Mouse (Mus musculus): Measurements from ENCODE around the gene Ssu72.
"Not testable (repeated sequence)": the region's sequence is repeated elsewhere in the genome, so short reads cannot be mapped to it uniquely, and the experiment has no call there.

Gene Ssu72

DNA sequence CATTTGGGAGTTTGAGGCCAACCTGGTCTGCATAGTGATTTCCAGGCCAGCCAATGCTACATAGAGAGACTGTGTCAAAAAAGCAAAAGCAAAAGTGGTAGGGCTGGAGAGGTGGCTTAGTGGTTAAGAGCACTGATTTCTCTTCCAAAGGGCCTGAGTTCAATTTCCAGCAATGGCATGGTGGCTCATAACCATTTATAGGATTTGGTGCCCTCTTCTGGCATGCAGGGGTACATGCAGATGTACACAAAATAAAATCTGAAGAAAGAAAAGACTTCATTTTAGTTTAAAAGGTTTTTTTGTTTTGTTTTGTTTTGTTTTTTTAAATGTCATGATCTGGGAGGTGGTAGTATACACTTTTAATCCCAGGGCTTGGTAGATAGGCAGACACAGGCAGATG is 4.2 kb upstream of the Ssu72 start:
- DNase-seq (ENCODE audit: low read depth), result peak; percentile 78

DNA sequence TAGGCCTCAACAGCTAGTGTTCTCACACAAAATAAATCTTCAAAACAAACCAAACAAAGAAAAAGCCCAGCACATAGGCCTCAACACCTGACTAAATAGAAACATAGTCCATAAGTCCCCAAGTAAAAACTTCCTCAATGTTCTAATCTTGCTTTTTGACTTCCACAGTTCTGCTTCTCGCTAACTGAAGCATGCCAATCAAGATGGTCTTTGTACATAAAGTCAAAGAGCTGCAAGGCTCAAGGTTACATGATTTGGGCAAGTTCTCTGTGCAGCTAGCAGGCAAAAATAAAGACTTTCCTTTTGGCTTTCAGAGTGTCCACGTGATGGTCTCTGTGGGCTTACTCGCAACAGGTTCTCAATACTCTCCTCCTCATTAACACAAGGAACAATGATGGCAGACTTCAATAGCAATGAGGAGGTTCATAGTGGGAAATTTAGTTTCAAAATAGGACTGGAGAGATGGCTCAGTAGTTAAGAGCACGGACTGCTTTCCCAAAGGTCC is 1.1 kb upstream of the Ssu72 start:
- DNase-seq (ENCODE audit: low read depth), result no peak

DNA sequence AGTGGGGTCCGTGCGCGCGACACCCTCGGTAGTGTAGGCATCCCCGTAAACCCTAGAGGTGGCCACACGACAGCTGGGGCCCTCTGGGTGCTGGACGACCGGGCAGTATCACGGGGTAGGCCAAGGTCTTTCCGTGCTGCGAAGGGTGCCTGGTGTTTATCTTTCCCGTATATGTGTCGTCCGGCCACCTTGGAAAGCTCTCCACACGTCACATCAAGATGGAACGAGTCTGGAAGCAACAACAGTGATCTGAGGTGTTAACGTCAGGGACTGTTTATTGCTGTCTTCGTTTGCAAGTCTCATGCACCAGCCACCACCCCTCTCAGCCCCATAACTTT is 961 bp downstream of the Ssu72 start:
- DNase-seq (ENCODE audit: low read depth), result peak; percentile 74

DNA sequence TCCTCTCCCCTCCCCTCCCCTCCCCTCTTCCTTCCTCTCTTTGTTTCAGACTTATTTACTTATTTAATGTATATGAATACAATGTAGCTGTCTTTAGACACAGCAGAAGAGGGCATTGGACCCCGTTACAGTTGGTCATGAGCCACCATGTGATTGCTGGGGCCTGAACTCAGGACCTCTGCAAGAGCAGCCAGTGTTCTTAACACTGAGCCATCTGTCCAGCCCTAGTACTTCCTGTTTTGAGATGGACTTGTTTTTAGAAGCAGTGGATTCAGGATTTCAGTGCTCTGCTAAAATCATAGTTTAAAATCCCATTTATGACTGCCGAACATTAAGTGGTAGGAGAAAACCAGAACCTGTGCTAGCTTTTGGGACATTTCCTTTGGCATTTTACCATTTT is 4.0 kb downstream of the Ssu72 start:
- DNase-seq (ENCODE audit: low read depth), result no peak

DNA sequence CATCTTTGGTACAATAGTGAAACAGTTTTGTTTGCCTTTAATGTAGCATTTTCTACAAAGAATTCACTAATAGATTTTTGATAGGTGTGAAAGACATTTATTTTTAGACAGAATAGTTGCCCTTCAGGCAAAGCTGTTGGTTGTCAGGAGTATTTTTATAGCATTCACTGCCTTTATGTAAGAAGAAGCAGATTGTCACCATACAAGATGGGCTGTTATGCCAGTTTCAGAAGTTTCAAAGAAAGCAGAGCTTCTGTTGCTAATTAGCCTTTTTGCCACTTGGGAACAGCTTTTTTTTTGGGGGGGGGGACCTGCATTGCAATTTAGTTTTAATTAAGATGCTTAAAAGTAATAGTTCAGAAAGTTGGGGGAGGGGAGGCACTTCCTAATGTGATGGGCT is 4.4 kb downstream of the Ssu72 start:
- DNase-seq (ENCODE audit: low read depth), result no peak

DNA sequence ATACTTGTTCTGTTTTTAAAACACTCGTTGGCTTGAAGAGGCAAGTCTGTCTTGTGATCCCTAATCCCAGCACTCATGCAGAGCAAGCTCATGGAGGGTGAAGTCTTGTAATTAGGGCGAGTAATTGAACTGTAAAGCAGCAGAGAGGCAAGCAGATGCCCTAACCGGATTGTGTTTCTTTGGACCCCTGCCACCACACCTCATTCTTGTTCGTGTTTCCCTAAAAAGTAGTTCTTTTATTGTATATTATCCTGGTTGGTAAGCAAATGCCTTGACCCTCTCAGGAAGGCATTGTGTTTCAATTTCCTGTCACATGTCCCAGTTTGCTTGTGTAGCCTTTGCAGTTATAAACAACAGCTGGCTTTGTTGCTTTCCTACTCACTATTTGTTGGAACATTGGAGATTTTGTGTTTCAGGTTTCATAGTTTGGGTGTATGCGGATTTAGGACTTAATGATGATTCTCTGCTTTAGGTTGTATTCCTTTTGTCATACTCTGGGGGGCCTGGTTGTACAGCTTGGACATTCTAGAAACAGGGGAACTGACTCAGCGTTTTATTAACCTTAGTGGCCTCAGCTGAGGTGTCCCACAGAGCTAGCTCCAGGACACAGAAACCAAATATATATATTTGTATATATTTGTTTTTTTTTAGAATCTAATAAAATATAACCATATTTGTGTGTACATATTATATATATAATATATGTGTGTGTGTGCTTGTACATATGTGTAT is 6.1 kb downstream of the Ssu72 start:
- no peak for DNase-seq (ENCODE audit: low read depth)

DNA sequence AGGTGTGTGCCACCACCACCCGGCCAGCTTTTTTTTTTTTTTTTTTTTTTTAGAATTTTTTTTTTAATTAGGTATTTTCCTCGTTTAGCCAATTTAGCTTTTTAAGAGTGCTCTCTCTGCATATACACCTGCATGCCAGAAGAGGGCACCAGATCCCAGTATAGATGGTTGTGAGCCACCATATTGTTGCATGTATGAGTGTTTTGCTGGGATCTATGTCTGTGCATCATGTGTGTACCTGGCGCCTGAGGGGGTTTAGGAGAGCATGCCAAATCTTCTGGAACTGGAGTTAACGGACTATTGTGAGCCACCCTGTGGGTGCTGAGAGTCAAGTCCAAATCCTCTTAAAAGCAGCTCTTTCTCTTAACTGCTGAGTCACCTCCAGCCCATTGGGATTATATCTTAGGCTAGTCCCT is 17.1 kb downstream of the Ssu72 start:
- DNase-seq (ENCODE audit: low read depth), result peak; percentile 68

DNA sequence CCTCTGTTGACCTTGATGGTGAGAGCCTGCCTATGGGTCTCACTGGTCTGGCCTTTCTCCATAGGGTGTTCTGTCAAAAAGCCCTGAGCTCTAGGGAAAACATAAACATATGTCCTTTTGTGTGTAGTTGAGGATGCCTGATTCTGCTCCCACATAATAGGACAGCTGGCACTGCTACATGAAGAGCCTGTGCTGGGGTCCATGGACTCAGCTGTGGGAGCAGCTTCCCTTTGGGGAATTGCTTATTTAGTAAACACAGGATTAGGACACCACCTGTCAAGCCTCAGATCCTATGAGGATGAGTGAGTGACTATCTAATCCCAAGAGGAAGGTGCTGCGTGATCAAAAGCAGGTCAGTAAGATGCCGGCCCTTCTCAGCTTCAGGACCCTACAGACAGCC is 23.4 kb downstream of the Ssu72 start:
- DNase-seq (ENCODE audit: low read depth), result no peak

DNA sequence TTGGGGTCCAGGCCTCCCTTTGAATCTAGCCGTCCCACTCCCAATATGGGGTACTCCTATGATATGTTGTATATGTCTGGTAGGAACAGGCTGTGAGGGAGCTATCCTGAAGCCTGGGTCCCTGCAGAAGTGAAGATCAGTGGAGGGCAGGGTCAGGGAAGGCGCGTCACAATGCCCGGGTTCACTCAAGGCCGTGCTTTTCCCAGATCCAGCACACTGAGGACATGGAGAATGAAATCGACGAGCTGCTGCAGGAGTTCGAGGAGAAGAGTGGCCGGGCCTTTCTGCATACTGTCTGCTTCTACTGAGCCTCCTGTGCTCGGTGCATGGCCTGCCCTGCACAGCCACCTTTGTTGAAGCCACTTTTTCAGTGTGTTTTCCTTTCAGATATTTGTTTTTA is 28.7 kb downstream of the Ssu72 start:
- no peak for DNase-seq (ENCODE audit: low read depth)

DNA sequence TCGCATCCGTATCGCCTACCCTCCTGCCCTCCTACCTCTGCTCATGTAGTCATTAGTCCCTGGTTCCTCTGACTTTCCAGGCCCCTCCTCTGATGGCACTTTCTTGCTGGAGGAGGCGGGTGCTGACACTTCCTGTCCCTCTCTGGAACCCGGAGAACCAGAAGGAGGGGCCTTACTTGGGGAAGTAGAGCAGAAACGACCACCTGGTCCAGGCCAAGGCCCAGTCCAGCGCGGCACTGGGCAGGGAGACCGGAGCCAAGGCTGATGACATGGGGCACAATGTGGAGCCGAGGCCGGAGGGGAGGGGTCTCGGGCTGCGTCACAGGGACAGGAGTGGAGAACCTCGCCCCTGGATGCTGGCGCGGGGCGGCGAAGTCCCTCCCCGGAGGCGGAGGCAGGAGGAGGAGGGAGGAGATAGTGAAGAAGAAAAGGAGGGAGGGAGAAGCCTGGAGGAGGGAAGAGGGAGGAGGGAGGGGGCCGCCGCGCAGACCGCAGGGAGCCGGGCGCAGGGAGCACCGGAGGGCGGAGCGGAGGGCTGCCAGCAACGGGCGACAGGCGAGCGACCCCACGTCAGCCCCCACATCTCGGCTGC is 29.8 kb downstream of the Ssu72 start, which contains the start of gene Tmem240:
Tmem240 (plus strand) TSS at position 451 of the 592 bp plus-strand sequence.
- peak; percentile 89 for DNase-seq (ENCODE audit: low read depth)

DNA sequence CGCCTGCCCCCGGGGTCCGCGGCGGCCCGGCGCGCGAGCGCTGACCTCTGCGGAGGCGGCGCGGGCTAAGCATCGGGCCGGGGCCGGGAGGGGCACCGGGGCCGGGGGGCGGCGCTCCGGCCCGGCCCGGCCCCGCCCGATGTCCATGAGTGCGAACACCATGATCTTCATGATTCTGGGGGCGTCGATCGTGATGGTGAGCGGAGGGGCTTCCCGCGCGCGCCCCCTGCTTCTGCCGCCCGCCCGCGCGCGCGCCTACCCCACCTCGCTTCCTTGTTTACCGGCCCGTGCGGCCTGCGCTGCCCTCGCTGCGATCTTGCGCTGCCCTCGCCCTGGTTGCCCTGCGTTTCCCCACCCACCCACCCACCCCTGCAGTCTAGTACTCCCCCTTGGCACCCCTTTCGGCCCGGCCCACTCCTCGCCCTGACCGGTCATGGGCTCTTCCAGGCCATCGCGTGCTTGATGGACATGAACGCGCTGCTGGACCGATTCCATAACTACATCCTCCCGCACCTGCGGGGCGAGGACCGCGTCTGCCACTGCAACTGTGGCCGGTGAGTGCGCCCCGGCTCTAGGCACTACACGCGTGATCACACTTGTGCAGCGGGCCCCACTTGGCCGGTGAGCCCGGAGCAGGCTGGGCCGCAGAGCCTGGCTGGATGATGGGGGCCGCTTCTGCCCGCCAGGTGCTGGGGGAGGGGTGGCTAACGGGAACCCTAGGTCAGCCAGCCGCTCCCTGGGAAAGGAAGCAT is 30.5 kb downstream of the Ssu72 start:
- DNase-seq (ENCODE audit: low read depth), result peak; percentile 65

DNA sequence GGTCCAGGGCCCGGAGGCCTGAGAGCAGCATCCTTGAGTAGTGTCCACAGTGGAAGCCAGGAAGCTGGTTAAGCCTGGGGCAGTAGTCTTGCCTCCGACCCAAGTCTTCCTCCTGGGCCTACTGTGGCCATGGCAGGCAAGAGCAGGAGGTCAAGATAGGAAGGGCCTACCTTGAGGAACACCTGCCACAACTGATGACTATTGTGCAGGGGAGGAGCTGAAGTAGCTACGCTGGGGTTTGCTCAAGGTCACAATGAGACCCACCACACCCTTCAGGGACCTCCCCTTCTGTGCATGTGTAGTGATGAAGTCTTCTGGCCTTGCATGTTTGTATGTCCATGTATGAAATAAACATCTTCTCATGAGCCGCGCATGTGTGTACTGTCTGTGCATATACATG is 31.2 kb downstream of the Ssu72 start:
- DNase-seq (ENCODE audit: low read depth), result no peak

DNA sequence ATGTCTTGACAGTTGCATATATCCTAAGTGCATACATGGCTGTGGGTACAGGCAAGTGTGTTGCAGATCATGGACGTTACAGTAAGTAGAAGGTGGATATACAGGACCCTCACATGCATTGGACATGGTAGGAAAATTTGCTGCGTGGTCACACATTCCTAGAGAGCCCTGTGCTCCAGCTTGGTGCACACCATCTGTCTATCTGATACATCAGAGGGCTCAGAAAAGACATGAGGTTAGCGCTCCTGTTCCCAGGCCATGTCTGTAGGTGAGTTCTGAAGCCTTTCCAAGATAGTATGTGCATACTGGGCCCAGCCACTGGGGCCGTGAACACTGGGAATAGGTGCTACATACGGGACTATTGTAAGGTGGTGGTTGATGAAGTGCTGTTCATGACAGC is 31.8 kb downstream of the Ssu72 start:
- no peak for DNase-seq (ENCODE audit: low read depth)

DNA sequence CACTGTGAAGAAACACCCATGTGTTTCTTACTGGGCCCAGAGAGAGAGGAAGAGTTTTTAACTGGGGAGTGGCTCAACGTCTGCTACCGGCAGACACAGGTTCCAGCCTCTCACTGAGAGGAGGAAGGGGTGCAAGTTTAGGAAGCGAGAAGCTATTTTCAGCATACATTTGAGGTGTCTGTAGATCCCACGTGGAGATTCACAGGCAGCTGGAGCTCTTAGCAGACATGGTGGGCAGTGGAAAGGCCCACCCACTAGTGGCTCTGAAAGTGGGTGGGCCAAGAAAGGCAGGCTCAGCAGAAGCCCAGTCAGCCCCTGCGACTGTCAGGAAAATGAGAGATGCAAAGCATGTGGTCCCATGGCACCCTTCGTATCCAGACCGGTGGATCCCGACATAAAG is 33.7 kb downstream of the Ssu72 start:
- no peak for DNase-seq (ENCODE audit: low read depth)

DNA sequence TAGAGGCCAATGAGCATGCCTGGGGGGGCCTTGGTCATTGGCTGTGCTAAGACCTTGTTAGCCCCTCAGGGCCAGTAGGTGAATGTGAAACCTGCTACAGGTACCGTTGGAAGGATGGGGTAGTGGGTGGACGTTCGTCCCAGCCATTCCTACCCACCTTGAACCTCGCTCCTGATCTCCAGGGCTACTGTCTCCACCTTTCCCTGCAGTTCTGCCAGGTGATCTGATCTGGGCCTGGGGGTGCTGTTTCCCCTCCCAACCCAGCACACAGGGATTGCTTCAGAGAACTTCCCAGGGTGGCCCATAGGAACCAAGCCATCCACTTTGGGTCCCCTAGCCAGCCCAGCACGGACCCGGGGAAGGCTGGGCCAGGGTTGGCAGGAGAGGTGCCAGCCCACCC is 34.6 kb downstream of the Ssu72 start:
- DNase-seq (ENCODE audit: low read depth), result no peak

DNA sequence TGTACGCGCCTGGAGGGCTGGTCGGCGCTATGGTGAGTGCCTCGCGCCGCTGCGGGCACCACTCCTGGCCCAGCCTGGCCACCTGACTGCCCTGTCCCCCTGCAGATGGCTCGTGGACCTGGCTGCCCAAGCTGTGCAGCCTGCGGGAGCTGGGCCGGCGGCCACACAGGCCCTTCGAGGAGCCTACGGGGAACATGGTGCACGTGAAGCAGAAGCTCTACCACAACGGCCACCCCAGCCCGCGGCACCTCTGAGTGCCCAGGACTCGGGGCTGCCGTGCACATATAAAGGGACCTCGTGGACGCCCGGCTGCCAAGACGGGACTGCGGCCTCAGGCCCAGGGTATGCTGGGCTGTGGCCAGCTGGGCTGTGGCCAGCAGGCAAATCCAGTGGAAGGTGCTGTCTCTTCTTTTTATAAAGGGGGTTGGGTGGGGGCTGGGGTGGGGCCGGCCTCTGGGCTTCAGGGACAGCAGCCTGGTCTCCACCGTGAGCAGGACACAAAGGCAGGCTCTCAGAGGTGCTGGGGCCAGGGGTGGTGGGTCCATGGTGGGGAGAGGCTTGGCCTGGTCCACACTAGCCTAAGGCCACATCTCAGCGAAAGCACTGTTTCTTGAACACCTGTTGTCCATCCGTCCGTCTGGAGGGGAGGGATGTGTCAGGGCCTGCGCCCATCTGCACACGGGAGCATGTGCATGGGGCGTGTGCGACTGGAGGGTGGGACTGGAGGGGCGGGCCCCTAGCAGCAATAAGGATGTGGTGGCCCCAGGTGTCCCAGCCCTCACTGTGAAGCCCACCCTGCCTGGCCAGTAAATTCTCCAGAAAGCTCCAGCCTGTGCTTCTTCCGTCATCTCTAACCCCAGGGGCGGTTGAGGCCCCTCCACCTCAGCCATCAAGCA is 35.4 kb downstream of the Ssu72 start:
- no peak for DNase-seq (ENCODE audit: low read depth)

DNA sequence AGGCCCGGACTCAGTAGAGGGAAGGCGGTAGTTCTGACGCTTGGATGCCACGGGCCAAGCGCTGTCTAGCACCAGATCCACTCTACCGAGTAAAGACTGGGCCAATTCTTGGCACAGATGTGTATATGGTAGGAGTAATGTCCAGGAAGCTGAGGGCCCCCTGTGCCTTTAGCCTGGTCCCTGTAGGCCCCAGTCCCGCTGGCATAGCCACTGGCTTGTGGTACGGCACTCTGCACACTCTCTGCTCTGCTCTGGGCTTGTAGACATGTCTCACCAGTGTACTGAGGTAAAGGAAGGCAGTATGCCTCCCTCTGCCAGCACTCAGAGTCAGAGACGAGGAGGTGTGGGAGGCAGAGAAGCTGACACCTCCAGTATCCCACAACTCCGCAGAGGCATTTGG is 36.1 kb downstream of the Ssu72 start:
- DNase-seq (ENCODE audit: low read depth), result not testable (repeated sequence)

DNA sequence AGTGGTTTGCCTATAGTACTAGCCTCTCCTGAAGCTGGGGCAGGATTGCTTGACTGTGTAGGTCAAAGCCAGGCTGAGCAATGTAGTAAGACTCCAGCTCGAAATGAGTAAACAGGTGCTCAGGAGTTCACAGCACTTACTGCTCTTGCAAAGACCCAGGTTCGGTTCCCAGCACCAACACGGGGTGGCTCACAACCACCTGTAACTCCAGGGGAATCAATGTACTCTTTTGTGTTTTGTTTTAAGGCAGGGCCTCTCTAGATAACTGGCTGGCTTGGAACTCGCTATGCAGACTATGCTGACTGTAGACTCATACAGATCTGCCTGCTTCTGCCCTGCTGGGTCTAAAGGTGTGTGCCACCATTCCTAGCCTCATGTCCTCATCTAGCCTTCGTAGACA is 38.1 kb downstream of the Ssu72 start:
- no peak for DNase-seq (ENCODE audit: low read depth)

DNA sequence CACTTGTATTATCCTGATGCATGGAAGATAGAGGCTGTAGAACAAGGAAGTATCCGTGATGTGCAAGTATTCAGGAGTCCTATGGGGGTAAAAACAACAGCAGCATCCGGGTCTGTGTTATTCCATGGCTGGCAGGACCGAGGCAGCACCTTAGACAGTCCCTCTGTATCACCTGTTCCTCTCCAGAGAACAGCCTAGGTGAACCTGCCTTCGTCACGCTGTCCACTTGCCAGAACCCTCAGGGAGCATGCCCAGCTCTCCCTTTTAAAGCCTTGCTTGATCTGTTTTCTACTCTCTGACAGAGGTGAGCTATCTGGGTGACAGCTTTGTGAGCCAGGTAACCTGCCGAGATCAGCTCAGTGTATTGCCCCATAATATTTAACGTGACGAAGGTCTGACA is 39.9 kb downstream of the Ssu72 start:
- DNase-seq (ENCODE audit: low read depth), result no peak

DNA sequence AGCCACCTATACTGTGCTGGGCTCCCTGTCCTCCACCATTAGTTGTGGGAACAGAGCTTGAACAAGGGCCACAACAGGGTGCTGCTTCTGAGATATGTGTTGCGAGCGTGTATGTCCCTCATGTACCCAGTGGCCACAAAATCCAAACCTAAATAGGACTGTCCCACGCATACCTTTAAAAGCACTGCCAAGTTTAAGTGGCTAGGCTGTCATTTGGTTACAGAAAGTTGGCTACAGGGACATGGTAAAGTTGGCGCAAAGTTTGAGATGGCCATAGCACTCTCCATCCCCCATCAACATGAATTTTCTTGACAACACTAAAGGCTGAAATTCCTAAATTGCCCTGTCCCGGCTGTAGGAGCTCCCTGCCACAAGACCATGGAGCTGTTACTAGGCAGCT is 40.5 kb downstream of the Ssu72 start:
- DNase-seq (ENCODE audit: low read depth), result no peak

DNA sequence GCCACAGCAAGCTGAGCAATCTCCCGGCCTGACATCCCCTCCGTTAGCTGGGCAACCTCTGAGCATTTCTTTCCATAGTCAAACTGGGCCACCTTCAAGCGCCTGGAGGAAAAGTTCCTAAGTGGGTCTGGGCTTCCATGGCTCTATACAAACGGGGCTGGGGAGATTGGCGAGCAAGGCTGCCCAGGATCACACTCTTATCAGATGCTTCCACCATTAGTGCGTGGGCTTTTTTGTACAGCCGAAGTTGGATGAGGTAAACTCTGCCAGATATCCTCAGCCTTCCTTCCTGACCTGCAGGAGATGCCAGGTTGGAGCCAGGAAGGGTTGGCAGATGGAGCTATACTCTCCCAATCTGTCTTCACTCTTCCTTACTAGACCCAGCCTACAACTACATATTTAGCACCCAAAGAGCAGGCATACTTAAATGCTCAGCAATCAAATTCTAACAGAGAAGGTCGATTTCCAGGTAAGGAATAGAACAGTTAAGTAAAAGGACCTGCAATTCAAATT is 41.5 kb downstream of the Ssu72 start:
- no peak for DNase-seq (ENCODE audit: low read depth)

Measured in induced T-regulatory cell, adult 2 months (primary cell).